Mouse (Mus musculus): ENCODE measurements around the gene Lsamp. TPM values are rescaled to one million over a fixed set of nuclear protein-coding genes. Genes with fewer than 3 reads are reported as not detected.

Lsamp gene
- polyA plus RNA-seq, 1 experiment from 2014 or later = 5.4 TPM

DNA sequence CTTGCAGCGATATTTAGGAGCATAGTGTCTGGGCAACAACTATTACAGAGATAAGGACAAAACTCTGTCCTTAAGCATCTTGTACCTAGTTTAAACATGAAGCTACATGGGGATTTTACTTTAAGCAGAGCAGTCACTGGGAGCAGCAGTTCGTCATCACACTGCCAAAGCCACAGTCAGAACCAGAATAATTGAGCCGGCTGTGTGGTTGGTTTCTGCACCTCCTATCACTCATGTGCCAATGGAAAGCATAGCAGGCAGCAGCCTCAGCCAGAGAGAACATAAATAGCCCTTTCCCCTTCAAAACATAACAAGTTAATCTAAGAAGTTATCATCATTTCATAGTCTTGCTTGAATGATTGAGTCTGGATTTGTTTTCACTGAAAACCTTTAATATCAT, 2075.8 kb downstream of the Lsamp start:
- Histone ChIP-seq H3K9me3 (ENCODE audit: control insufficient read depth, low read length) (no peaks in the 10 kb centered on the region), H3K4me1 (replicated peaks; ENCODE audit: control insufficient read depth, insufficient read depth, low read length) (no peaks in the 10 kb centered on the region), H3K9ac (ENCODE audit: low read length) (no peak overlapping the region), H3K4me3 (ENCODE audit: low read depth, low read length) (no peak overlapping the region), H3K4me2 (ENCODE audit: low read length) (no peak overlapping the region), H3K27me3 (replicated peaks; ENCODE audit: control insufficient read depth, insufficient read depth, low read length) (no peaks in the 10 kb centered on the region), H3K27ac (ENCODE audit: low read depth) (no peak overlapping the region), H3K36me3 (ENCODE audit: control insufficient read depth, insufficient read depth, low read length) (no peaks in the 10 kb centered on the region)
- DNase-seq (ENCODE audit: low spot score) (no peak), ATAC-seq (replicated peaks; ENCODE audit: low FRiP score, low TSS enrichment, low read depth) (no peak)
- 60% methylated on average over 3 of the region's 3 CpGs for WGBS

DNA sequence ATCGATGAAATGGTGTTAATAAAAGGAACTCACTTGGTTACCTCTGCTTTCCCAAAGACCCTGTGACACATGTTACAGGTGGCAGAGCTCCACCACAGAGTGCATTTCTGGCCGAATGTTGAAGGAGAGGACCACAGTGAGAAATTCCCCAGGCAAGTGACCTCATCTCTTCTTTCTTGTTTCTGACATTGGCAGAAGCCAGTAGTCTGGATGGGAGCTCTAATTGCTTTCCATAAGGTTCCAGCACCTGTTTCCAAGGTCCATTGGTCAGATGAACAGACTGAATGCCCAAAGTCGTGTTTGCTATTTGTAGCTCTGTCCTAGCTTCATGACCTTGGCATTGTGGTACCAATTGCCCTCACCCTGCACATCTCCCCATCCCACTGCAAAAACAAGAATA, 2090.2 kb downstream of the Lsamp start:
- Histone ChIP-seq H3K4me1 (replicated peaks; ENCODE audit: control insufficient read depth, insufficient read depth, low read length) (no peaks in the 10 kb centered on the region), H3K4me2 (ENCODE audit: low read length) (no peak overlapping the region), H3K36me3 (ENCODE audit: control insufficient read depth, insufficient read depth, low read length) (no peaks in the 10 kb centered on the region), H3K4me3 (ENCODE audit: low read depth, low read length) (no peak overlapping the region), H3K9ac (ENCODE audit: low read length) (no peak overlapping the region), H3K27ac (ENCODE audit: low read depth) (no peak overlapping the region), H3K9me3 (ENCODE audit: control insufficient read depth, low read length) (no peaks in the 10 kb centered on the region), H3K27me3 (replicated peaks; ENCODE audit: control insufficient read depth, insufficient read depth, low read length) (no peaks in the 10 kb centered on the region)
- no peak for DNase-seq (ENCODE audit: low spot score)
- 82% methylated on average over 3 of the region's 3 CpGs for WGBS
- no peak for ATAC-seq (replicated peaks; ENCODE audit: low FRiP score, low TSS enrichment, low read depth)

DNA sequence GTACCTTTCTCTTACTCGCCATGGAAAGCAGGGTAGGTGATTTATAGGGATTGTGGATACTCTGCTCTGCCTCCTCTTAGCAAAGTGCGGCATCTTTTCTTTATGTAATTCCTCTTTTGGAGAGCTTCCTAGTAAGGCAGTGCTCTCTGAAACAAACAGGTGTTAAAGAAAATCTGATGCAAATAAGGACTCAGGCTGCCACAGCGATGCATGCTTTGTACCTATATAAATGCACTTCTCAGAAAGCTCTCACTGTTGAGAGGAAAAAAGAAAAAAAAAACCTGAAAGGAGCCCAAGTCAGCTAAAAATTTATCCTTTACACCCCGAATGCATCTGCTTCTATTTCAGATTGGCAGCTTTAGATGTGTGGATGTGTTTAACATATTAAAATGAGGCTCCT, 2095.4 kb downstream of the Lsamp start:
- Histone ChIP-seq H3K9ac (ENCODE audit: low read length) (no peak overlapping the region), H3K9me3 (ENCODE audit: control insufficient read depth, low read length) (no peaks in the 10 kb centered on the region), H3K27ac (ENCODE audit: low read depth) (no peak overlapping the region), H3K4me3 (ENCODE audit: low read depth, low read length) (no peak overlapping the region), H3K27me3 (replicated peaks; ENCODE audit: control insufficient read depth, insufficient read depth, low read length) (no peaks in the 10 kb centered on the region), H3K4me2 (ENCODE audit: low read length) (no peak overlapping the region), H3K36me3 (ENCODE audit: control insufficient read depth, insufficient read depth, low read length) (no peaks in the 10 kb centered on the region), H3K4me1 (replicated peaks; ENCODE audit: control insufficient read depth, insufficient read depth, low read length) (no peaks in the 10 kb centered on the region)
- ATAC-seq (replicated peaks; ENCODE audit: low FRiP score, low TSS enrichment, low read depth) (no peak), DNase-seq (ENCODE audit: low spot score) (no peak)
- WGBS = 79% methylated on average over 4 of the region's 4 CpGs

DNA sequence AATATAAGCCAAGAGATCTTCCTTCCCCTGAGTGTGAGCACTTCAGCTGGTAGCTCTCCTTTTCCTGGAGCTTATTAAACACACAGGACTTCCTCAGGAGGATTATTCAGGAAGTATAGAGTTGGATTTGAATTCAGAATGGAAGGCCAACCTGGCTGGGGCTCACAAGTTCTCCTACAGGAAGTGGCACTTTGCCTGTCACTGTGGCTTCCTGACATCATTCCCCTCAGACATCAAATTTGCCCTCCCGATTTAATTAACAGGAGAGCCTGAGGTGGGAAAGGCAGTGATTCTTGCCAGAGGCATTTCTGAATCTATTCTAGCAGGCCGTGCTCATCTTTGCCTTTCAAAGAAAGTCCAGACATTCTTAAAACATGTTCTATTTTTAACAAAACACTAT, 2097.4 kb downstream of the Lsamp start:
- WGBS = 45% methylated on average over 2 of the region's 2 CpGs

DNA sequence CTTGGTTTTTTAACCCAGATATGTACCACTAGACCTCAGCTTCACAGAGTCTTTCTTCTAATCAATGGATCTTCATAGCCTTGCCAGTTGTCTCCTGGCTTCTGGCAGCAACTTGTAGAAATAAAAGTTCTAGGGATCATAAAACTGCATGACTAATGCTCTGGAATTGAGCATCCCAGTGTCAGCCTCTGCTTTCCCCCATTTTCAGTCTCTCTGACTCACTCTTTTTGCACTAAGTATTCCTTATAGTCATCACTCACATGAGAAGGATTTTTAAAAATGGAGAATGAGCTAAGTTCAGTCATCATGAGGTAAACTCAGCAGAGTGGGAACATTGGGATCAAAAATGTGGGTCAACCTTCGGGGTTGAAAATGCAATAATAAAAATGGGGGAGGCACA, 2113.3 kb downstream of the Lsamp start:
- no peak for ATAC-seq (replicated peaks; ENCODE audit: low FRiP score, low TSS enrichment, low read depth)
- Histone ChIP-seq H3K36me3 (ENCODE audit: control insufficient read depth, insufficient read depth, low read length) (no peaks in the 10 kb centered on the region), H3K9ac (ENCODE audit: low read length) (no peak overlapping the region), H3K4me3 (ENCODE audit: low read depth, low read length) (no peak overlapping the region), H3K9me3 (ENCODE audit: control insufficient read depth, low read length) (no peaks in the 10 kb centered on the region), H3K4me2 (ENCODE audit: low read length) (no peak overlapping the region), H3K27me3 (replicated peaks; ENCODE audit: control insufficient read depth, insufficient read depth, low read length) (no peaks in the 10 kb centered on the region), H3K4me1 (replicated peaks; ENCODE audit: control insufficient read depth, insufficient read depth, low read length) (no peaks in the 10 kb centered on the region), H3K27ac (ENCODE audit: low read depth) (no peak overlapping the region)
- WGBS = 85% methylated on average over 1 of the region's 1 CpGs
- DNase-seq (ENCODE audit: low spot score) = no peak

More for the DNA sequence above, 2097.4 kb downstream of the Lsamp start:
- Histone ChIP-seq H3K9ac (ENCODE audit: low read length) (no peak overlapping the region), H3K36me3 (ENCODE audit: control insufficient read depth, insufficient read depth, low read length) (no peaks in the 10 kb centered on the region), H3K27ac (ENCODE audit: low read depth) (no peak overlapping the region), H3K4me2 (ENCODE audit: low read length) (no peak overlapping the region), H3K4me3 (ENCODE audit: low read depth, low read length) (no peak overlapping the region), H3K4me1 (replicated peaks; ENCODE audit: control insufficient read depth, insufficient read depth, low read length) (no peaks in the 10 kb centered on the region), H3K9me3 (ENCODE audit: control insufficient read depth, low read length) (no peaks in the 10 kb centered on the region), H3K27me3 (replicated peaks; ENCODE audit: control insufficient read depth, insufficient read depth, low read length) (no peaks in the 10 kb centered on the region)
- ATAC-seq (replicated peaks; ENCODE audit: low FRiP score, low TSS enrichment, low read depth) (no peak), DNase-seq (ENCODE audit: low spot score) (no peak)

DNA sequence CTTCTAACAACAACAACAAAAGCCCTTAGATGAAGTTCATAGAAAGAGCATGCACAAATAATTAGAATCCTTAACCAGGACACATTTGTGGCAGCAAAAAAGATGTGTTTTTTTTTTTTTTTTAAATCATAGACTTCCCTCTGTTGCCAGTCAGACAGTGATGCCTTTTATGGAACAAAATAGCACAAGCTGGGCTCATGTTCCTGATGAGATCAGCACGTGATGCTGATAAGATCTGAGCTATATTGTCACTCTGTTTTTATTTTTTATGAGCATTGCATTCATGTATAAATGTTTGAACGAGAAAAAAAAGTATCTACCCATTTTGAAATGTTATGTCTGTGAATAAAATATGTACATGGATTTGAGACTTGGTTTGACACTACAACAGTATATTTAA, 2118.0 kb downstream of the Lsamp start:
- ATAC-seq (replicated peaks; ENCODE audit: low FRiP score, low TSS enrichment, low read depth) = no peak
- no peaks in the 10 kb centered on the region for H3K9me3 ChIP-seq (ENCODE audit: control insufficient read depth, low read length)
- no peaks in the 10 kb centered on the region for H3K36me3 ChIP-seq (ENCODE audit: control insufficient read depth, insufficient read depth, low read length)
- no peaks in the 10 kb centered on the region for H3K27me3 ChIP-seq (replicated peaks; ENCODE audit: control insufficient read depth, insufficient read depth, low read length)
- H3K4me3 ChIP-seq (ENCODE audit: low read depth, low read length) = no peak overlapping the region
- no peak for DNase-seq (ENCODE audit: low spot score)
- H3K4me1 ChIP-seq (replicated peaks; ENCODE audit: control insufficient read depth, insufficient read depth, low read length) = no peaks in the 10 kb centered on the region
- no peak overlapping the region for H3K4me2 ChIP-seq (ENCODE audit: low read length)
- H3K9ac ChIP-seq (ENCODE audit: low read length) = no peak overlapping the region
- WGBS = 28% methylated on average over 2 of the region's 2 CpGs
- H3K27ac ChIP-seq (ENCODE audit: low read depth) = no peak overlapping the region

DNA sequence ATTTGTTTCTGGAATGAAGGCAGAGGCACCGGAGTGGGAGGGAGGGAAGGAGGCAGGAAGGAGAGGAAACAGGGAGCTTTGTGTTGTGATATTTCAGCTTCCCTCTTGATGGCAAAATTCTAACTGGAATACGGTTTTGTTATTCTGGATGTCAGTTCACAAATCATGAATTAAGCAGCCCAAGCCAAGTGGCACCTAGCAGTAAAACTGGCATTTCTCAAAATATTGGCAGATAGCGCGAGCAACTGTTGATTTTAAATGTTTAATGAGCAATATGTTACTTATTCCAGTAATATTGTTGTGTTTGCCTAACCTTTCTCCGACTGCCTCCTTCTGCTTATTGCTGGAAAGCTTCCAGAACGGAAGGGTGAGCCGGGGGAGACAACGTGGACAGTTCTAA, 2118.5 kb downstream of the Lsamp start:
- no peaks in the 10 kb centered on the region for H3K9me3 ChIP-seq (ENCODE audit: control insufficient read depth, low read length)
- no peaks in the 10 kb centered on the region for H3K36me3 ChIP-seq (ENCODE audit: control insufficient read depth, insufficient read depth, low read length)
- no peaks in the 10 kb centered on the region for H3K27me3 ChIP-seq (replicated peaks; ENCODE audit: control insufficient read depth, insufficient read depth, low read length)
- H3K4me3 ChIP-seq (ENCODE audit: low read depth, low read length) = no peak overlapping the region
- no peak overlapping the region for H3K27ac ChIP-seq (ENCODE audit: low read depth)
- no peaks in the 10 kb centered on the region for H3K4me1 ChIP-seq (replicated peaks; ENCODE audit: control insufficient read depth, insufficient read depth, low read length)
- H3K4me2 ChIP-seq (ENCODE audit: low read length) = peak overlapping the region; percentile 16; the same call in 1 of the 2 replicates
- 20% methylated on average over 8 of the region's 8 CpGs for WGBS
- ATAC-seq (replicated peaks; ENCODE audit: low FRiP score, low TSS enrichment, low read depth) (no peak), DNase-seq (ENCODE audit: low spot score) (no peak)
- no peak overlapping the region for H3K9ac ChIP-seq (ENCODE audit: low read length)

DNA sequence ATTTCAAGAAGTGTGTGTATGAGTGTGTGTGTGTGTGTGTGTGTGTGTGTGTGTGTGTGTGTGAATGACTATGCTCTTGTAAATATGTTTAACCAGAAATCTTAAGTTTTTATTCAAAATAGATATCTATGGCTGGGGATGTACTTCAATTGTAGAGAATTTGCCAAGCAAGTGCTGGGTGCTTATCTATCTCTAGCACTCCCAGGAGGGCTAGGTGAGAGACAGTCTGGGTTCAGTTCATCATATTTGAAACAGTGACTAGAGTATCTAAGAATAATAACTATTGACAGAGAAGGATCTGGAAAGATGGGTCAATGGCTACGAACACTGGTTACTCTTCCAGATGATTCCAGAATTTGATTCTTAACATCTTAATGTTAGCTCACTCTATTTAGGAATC, 2128.1 kb downstream of the Lsamp start:
- H3K4me3 ChIP-seq (ENCODE audit: low read depth, low read length) = no peak overlapping the region
- ATAC-seq (replicated peaks; ENCODE audit: low FRiP score, low TSS enrichment, low read depth) = no peak

DNA sequence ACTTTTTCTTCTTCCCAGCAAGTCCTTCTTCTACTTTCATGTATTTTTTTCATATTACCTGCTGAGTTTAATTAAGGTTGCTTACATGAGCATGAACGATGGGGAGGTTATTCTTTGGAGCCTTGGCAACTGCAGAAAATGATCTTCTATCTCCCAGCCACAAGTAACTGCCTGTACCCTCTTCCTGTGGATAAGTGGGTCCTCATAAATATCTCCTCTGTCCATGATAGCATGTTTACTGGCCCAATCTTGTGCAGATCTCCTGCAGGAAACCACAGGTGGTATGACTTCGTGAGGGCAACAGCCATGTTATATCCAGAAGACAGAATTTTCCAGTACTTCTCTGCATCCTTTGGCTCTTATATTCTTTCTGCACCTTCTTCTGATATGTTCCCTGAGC, 2129.1 kb downstream of the Lsamp start:
- Histone ChIP-seq H3K9ac (ENCODE audit: low read length) (no peak overlapping the region), H3K36me3 (ENCODE audit: control insufficient read depth, insufficient read depth, low read length) (no peaks in the 10 kb centered on the region), H3K9me3 (ENCODE audit: control insufficient read depth, low read length) (no peaks in the 10 kb centered on the region), H3K4me1 (replicated peaks; ENCODE audit: control insufficient read depth, insufficient read depth, low read length) (no peaks in the 10 kb centered on the region), H3K27me3 (replicated peaks; ENCODE audit: control insufficient read depth, insufficient read depth, low read length) (no peaks in the 10 kb centered on the region), H3K27ac (ENCODE audit: low read depth) (no peak overlapping the region), H3K4me2 (ENCODE audit: low read length) (no peak overlapping the region), H3K4me3 (ENCODE audit: low read depth, low read length) (no peak overlapping the region)
- DNase-seq (ENCODE audit: low spot score) = no peak
- no peak for ATAC-seq (replicated peaks; ENCODE audit: low FRiP score, low TSS enrichment, low read depth)
- 87% methylated on average over 2 of the region's 2 CpGs for WGBS

More for the DNA sequence above, 2128.1 kb downstream of the Lsamp start:
- H3K4me1 ChIP-seq (replicated peaks; ENCODE audit: control insufficient read depth, insufficient read depth, low read length) = no peaks in the 10 kb centered on the region
- no peak overlapping the region for H3K9ac ChIP-seq (ENCODE audit: low read length)
- no peak for DNase-seq (ENCODE audit: low spot score)
- no peak overlapping the region for H3K4me2 ChIP-seq (ENCODE audit: low read length)
- no peaks in the 10 kb centered on the region for H3K9me3 ChIP-seq (ENCODE audit: control insufficient read depth, low read length)
- no peaks in the 10 kb centered on the region for H3K27me3 ChIP-seq (replicated peaks; ENCODE audit: control insufficient read depth, insufficient read depth, low read length)
- no peaks in the 10 kb centered on the region for H3K36me3 ChIP-seq (ENCODE audit: control insufficient read depth, insufficient read depth, low read length)
- no peak overlapping the region for H3K27ac ChIP-seq (ENCODE audit: low read depth)
- 88% methylated on average over 1 of the region's 1 CpGs for WGBS
